Comparison of ENCODE assay signal across 22 mouse cellular contexts in the genomic region with DNA sequence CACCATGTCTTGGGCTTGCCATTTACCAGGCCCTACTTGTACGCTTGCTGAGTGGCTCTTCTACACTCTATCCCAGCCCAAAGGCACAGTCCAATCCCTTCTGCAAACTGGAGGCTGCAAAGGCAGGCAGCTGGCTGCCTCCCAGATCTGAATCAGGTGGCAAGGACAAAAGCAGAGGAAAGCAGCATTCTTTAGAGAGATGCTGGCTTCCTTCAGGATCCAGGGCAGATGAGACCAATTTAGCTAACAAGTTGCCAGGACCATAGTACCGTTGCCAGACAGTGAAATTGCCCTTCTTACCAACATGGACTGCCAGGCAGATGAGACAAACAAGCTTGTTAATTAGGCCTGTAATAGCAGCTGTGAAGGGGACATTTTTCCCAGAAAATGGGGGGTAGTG.
DNase-seq lines count a peak whose midpoint lies in the region; ATAC-seq and TF ChIP-seq lines count a peak whose summit lies in the region.
"Had no signal": no experiment of that assay in that cellular context is flagged by ENCODE, and none has a peak within 500 bp of the region (broad histone marks: within the 10 kb centered on the region; RNA-seq: fewer than 3 reads in every experiment).

No protein-coding gene starts in this region.

- no peak overlapping the region for H3K4me2 ChIP-seq in forebrain, postnatal 0 days (ENCODE audit: low read depth)
- H3K4me2 ChIP-seq in forebrain, embryonic 12.5 days = no peak overlapping the region
- H3K4me2 ChIP-seq in midbrain, postnatal 0 days (ENCODE audit: low read depth, low read length, poor library complexity, severe bottlenecking) = no peak overlapping the region
- H3K4me2 ChIP-seq in midbrain, embryonic 14.5 days (ENCODE audit: low read length) = no peak overlapping the region
- H3K4me2 ChIP-seq: heart, embryonic 11.5 days; heart, embryonic 15.5 days had no signal

- no peak; the same call in 1 of the 2 replicates for ATAC-seq in forebrain, postnatal 0 days
- ATAC-seq in forebrain, embryonic 12.5 days (ENCODE audit: low FRiP score) = no peak
- no peak for ATAC-seq in midbrain, postnatal 0 days (ENCODE audit: low FRiP score)
- ATAC-seq in midbrain, embryonic 14.5 days (ENCODE audit: low FRiP score, low TSS enrichment) = no peak
- ATAC-seq: CD4-positive, CD25-positive, alpha-beta regulatory T cell, adult 4 months; hindbrain, embryonic 16.5 days had no signal

- H3K27me3 ChIP-seq in forebrain, postnatal 0 days (ENCODE audit: insufficient read depth, low read length) = no peaks in the 10 kb centered on the region
- no peaks in the 10 kb centered on the region for H3K27me3 ChIP-seq in forebrain, embryonic 12.5 days
- H3K27me3 ChIP-seq in midbrain, postnatal 0 days (ENCODE audit: insufficient read depth, low read length) = no peaks in the 10 kb centered on the region
- no peaks in the 10 kb centered on the region for H3K27me3 ChIP-seq in midbrain, embryonic 14.5 days (ENCODE audit: control insufficient read depth, insufficient read depth, low read length)
- H3K27me3 ChIP-seq: heart, embryonic 15.5 days had no signal

- no peaks in the 10 kb centered on the region; the same call in 1 of the 2 replicates for H3K9me3 ChIP-seq in forebrain, postnatal 0 days (ENCODE audit: low read length)
- H3K9me3 ChIP-seq in forebrain, embryonic 12.5 days = peaks cover 32% of the 10 kb centered on the region
- peaks cover 4% of the 10 kb centered on the region; the same call in 1 of the 2 replicates for H3K9me3 ChIP-seq in midbrain, postnatal 0 days (ENCODE audit: low read length)
- H3K9me3 ChIP-seq in midbrain, embryonic 14.5 days (ENCODE audit: control insufficient read depth, low read length) = peaks cover 26% of the 10 kb centered on the region; the same call in 1 of the 2 replicates

- H3K4me3 ChIP-seq in forebrain, postnatal 0 days (ENCODE audit: low read depth, low read length) = no peak overlapping the region
- H3K4me3 ChIP-seq in forebrain, embryonic 12.5 days (replicated peaks) = no peak overlapping the region
- H3K4me3 ChIP-seq in midbrain, postnatal 0 days (ENCODE audit: low read depth, low read length) = no peak overlapping the region
- H3K4me3 ChIP-seq in midbrain, embryonic 14.5 days (replicated peaks; ENCODE audit: low read depth, low read length) = no peak overlapping the region
- H3K4me3 ChIP-seq: embryonic facial prominence, embryonic 10.5 days; heart, embryonic 15.5 days had no signal

- no peak overlapping the region for H3K9ac ChIP-seq in forebrain, postnatal 0 days
- H3K9ac ChIP-seq in forebrain, embryonic 12.5 days = no peak overlapping the region
- no peak overlapping the region for H3K9ac ChIP-seq in midbrain, postnatal 0 days (replicated peaks; ENCODE audit: low read length, poor library complexity, severe bottlenecking)
- no peak overlapping the region for H3K9ac ChIP-seq in midbrain, embryonic 14.5 days (replicated peaks; ENCODE audit: low read length)
- H3K9ac ChIP-seq: heart, embryonic 15.5 days had no signal

- WGBS in forebrain, postnatal 0 days = 28% methylated on average over 2 of the region's 2 CpGs
- WGBS in forebrain, embryonic 12.5 days = 69% methylated on average over 2 of the region's 2 CpGs
- WGBS in midbrain, postnatal 0 days = 61% methylated on average over 2 of the region's 2 CpGs
- 74% methylated on average over 2 of the region's 2 CpGs for WGBS in midbrain, embryonic 14.5 days

- no peak for TF ChIP-seq CTCF in forebrain, postnatal 0 days (IDR thresholded peaks at IDR 0.05; ENCODE audit: low read depth)
- no peak for TF ChIP-seq CTCF in midbrain, postnatal 0 days (IDR thresholded peaks at IDR 0.05)

- peak; percentile 68 to 75 for DNase-seq in cerebellum, postnatal 10 days
- DNase-seq in cerebellum, adult 11 months = no peak
- peak; percentile 32 for DNase-seq in forebrain, postnatal 0 days
- DNase-seq in midbrain, postnatal 0 days (ENCODE audit: low spot score) = peak; percentile 71
- DNase-seq in midbrain, embryonic 14.5 days = no peak
- no peak for DNase-seq in adrenal gland, postnatal 10 days
- DNase-seq: adrenal gland, postnatal 14 days; B cell, adult 2 months; cerebellum, adult 11-12 months; cerebellum, adult 9-10 months; gastrocnemius, postnatal 10 days; heart, adult 18-20 months; heart, postnatal 14 days; kidney, adult 11 months; kidney, adult 9 months had no signal

- no peak overlapping the region for H3K27ac ChIP-seq in forebrain, postnatal 0 days (ENCODE audit: low read depth, low read length)
- no peak overlapping the region for H3K27ac ChIP-seq in forebrain, embryonic 12.5 days
- no peak overlapping the region for H3K27ac ChIP-seq in midbrain, postnatal 0 days (ENCODE audit: low read depth, low read length)
- H3K27ac ChIP-seq in midbrain, embryonic 14.5 days (replicated peaks; ENCODE audit: low read depth, low read length) = no peak overlapping the region
- H3K27ac ChIP-seq: embryonic facial prominence, embryonic 10.5 days; heart, embryonic 15.5 days had no signal

- peaks cover 14% of the 10 kb centered on the region for H3K4me1 ChIP-seq in forebrain, postnatal 0 days (ENCODE audit: insufficient read depth)
- H3K4me1 ChIP-seq in forebrain, embryonic 12.5 days = peaks cover 19% of the 10 kb centered on the region
- peaks cover 12% of the 10 kb centered on the region; the same call in 1 of the 2 replicates for H3K4me1 ChIP-seq in midbrain, postnatal 0 days (ENCODE audit: insufficient read depth, low read length)
- H3K4me1 ChIP-seq in midbrain, embryonic 14.5 days (ENCODE audit: control insufficient read depth, insufficient read depth, low read length) = peaks cover 11% of the 10 kb centered on the region

- no peaks in the 10 kb centered on the region for H3K36me3 ChIP-seq in forebrain, postnatal 0 days (ENCODE audit: insufficient read depth)
- no peaks in the 10 kb centered on the region for H3K36me3 ChIP-seq in forebrain, embryonic 12.5 days (replicated peaks)
- no peaks in the 10 kb centered on the region for H3K36me3 ChIP-seq in midbrain, postnatal 0 days (ENCODE audit: insufficient read depth, low read length)
- H3K36me3 ChIP-seq in midbrain, embryonic 14.5 days (ENCODE audit: control insufficient read depth, insufficient read depth, low read length) = no peaks in the 10 kb centered on the region
- H3K36me3 ChIP-seq: embryonic facial prominence, embryonic 10.5 days; G1E; heart, embryonic 15.5 days had no signal

Comparison
In these comparisons a context has a peak if more than half of its experiments do, and no peak if none do; other contexts are left out.
1. DNase-seq: peak in cerebellum, postnatal 10 days (2 of 2), forebrain, postnatal 0 days (single experiment) and midbrain, postnatal 0 days (single experiment); none in cerebellum, adult 11 months (single experiment), midbrain, embryonic 14.5 days (single experiment) and adrenal gland, postnatal 10 days (single experiment).